Mouse (Mus musculus): Measurements from ENCODE around the gene Dmtf1. TPM values are rescaled to one million over a fixed set of nuclear protein-coding genes. Genes with fewer than 3 reads are reported as not detected.
"Not testable (repeated sequence)": the region's sequence is repeated elsewhere in the genome, so short reads cannot be mapped to it uniquely, and the experiment has no call there.

Dmtf1 gene
- total RNA-seq (2015; ENCODE audit: low replicate concordance) (16.9 and 19.4 TPM in 2 replicates), total RNA-seq (2017; ENCODE audit: low replicate concordance) (14.1 and 15.2 TPM in 2 replicates)

GRCm38 (mm10) chr5:9161456-9162041 is at the start of gene Dmtf1:
Gene Dmtf1 (minus strand): TSS chr5:9161776.
- ATAC-seq (replicated peaks; ENCODE audit: low FRiP score, poor library complexity, severe bottlenecking) = peak; percentile 95

GRCm38 (mm10) chr5:9186467-9186866 is 24.9 kb upstream of the Dmtf1 start:
- no peak for ATAC-seq (replicated peaks; ENCODE audit: low FRiP score, poor library complexity, severe bottlenecking)

GRCm38 (mm10) chr5:9173295-9173694 is 11.7 kb upstream of the Dmtf1 start:
- ATAC-seq (replicated peaks; ENCODE audit: low FRiP score, poor library complexity, severe bottlenecking) = no peak

GRCm38 (mm10) chr5:9169328-9170005 is 7.9 kb upstream of the Dmtf1 start:
- ATAC-seq (replicated peaks; ENCODE audit: low FRiP score, poor library complexity, severe bottlenecking) = not testable (repeated sequence)

GRCm38 (mm10) chr5:9166366-9166765 is 4.8 kb upstream of the Dmtf1 start:
- ATAC-seq (replicated peaks; ENCODE audit: low FRiP score, poor library complexity, severe bottlenecking) = no peak

GRCm38 (mm10) chr5:9165151-9165550 is 3.6 kb upstream of the Dmtf1 start:
- ATAC-seq (replicated peaks; ENCODE audit: low FRiP score, poor library complexity, severe bottlenecking) = not testable (repeated sequence)

GRCm38 (mm10) chr5:9163411-9163810 is 1.8 kb upstream of the Dmtf1 start:
- no peak for ATAC-seq (replicated peaks; ENCODE audit: low FRiP score, poor library complexity, severe bottlenecking)

- ATAC-seq (replicated peaks; ENCODE audit: low FRiP score, poor library complexity, severe bottlenecking) = no peak
These were observed 512 bp upstream of the Dmtf1 start for GRCm38 (mm10) chr5:9162088-9162487.

- ATAC-seq (replicated peaks; ENCODE audit: low FRiP score, poor library complexity, severe bottlenecking) = no peak
These were observed 633 bp downstream of the Dmtf1 start for GRCm38 (mm10) chr5:9160831-9161455.

- no peak for ATAC-seq (replicated peaks; ENCODE audit: low FRiP score, poor library complexity, severe bottlenecking)
These were observed 4.2 kb downstream of the Dmtf1 start for GRCm38 (mm10) chr5:9157336-9157735.

- no peak for ATAC-seq (replicated peaks; ENCODE audit: low FRiP score, poor library complexity, severe bottlenecking)
These were observed 4.8 kb downstream of the Dmtf1 start for GRCm38 (mm10) chr5:9156746-9157145.

- ATAC-seq (replicated peaks; ENCODE audit: low FRiP score, poor library complexity, severe bottlenecking) = no peak
These were observed 12.2 kb downstream of the Dmtf1 start for GRCm38 (mm10) chr5:9149273-9149850.

GRCm38 (mm10) chr5:9142376-9142775 is 19.2 kb downstream of the Dmtf1 start:
- no peak for ATAC-seq (replicated peaks; ENCODE audit: low FRiP score, poor library complexity, severe bottlenecking)

- ATAC-seq (replicated peaks; ENCODE audit: low FRiP score, poor library complexity, severe bottlenecking) = no peak
These were observed 20.9 kb downstream of the Dmtf1 start for GRCm38 (mm10) chr5:9140724-9141123.

- ATAC-seq (replicated peaks; ENCODE audit: low FRiP score, poor library complexity, severe bottlenecking) = no peak
These were observed 26.0 kb downstream of the Dmtf1 start for GRCm38 (mm10) chr5:9135588-9135987.

- ATAC-seq (replicated peaks; ENCODE audit: low FRiP score, poor library complexity, severe bottlenecking) = no peak
These were observed 29.8 kb downstream of the Dmtf1 start for GRCm38 (mm10) chr5:9131786-9132185.

- no peak for ATAC-seq (replicated peaks; ENCODE audit: low FRiP score, poor library complexity, severe bottlenecking)
These were observed 33.0 kb downstream of the Dmtf1 start for GRCm38 (mm10) chr5:9128566-9128965.

- ATAC-seq (replicated peaks; ENCODE audit: low FRiP score, poor library complexity, severe bottlenecking) = no peak
These were observed 37.4 kb downstream of the Dmtf1 start for GRCm38 (mm10) chr5:9124134-9124533.

GRCm38 (mm10) chr5:9114162-9114561 is 47.4 kb downstream of the Dmtf1 start:
- ATAC-seq (replicated peaks; ENCODE audit: low FRiP score, poor library complexity, severe bottlenecking) = no peak

- peak; percentile 70 for ATAC-seq (replicated peaks; ENCODE audit: low FRiP score, poor library complexity, severe bottlenecking)
These were observed 49.8 kb downstream of the Dmtf1 start for GRCm38 (mm10) chr5:9111759-9112158.

- ATAC-seq (replicated peaks; ENCODE audit: low FRiP score, poor library complexity, severe bottlenecking) = no peak
These were observed 50.3 kb downstream of the Dmtf1 start for GRCm38 (mm10) chr5:9111285-9111684.

Data from erythroblast, adult 5-6 weeks (primary cell).